Mouse (Mus musculus): ENCODE data around the gene Flvcr2. TPM values are rescaled to one million over a fixed set of nuclear protein-coding genes. Genes with fewer than 3 reads are reported as not detected.

Flvcr2 gene
- polyA plus RNA-seq, 1 experiment: 0.02 TPM

GRCm38 (mm10) chr12:85761471-85761870 is 15.1 kb downstream of the Flvcr2 start:
- no peak for TF ChIP-seq GATA1 (IDR thresholded peaks at IDR 0.05; ENCODE audit: low read length)

- TF ChIP-seq GATA1 (IDR thresholded peaks at IDR 0.05; ENCODE audit: low read length): no peak
Observed at GRCm38 (mm10) chr12:85764686-85765085, 18.3 kb downstream of the Flvcr2 start.

- no peak for TF ChIP-seq GATA1 (IDR thresholded peaks at IDR 0.05; ENCODE audit: low read length)
Observed at GRCm38 (mm10) chr12:85766287-85766686, 19.9 kb downstream of the Flvcr2 start.

DNA sequence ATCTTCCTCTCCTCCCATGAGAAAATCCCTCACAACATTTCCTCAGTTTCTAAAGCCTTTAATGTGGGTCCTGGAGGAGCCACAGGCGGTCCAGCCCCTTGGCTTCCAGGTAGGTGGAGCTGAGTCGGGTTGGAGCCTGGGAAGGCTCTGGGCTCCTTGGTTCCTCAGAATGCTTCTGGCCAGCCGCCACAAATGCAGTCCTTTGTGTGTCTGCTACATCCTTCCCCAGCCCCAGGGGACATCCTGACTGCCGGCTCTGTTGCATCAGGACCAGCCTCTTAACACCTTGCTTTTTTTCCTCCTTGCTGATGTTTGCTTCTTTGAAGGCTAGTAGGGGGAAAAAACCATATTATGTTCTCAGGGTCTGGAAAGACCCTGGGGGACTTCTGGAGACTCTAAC is 21.4 kb downstream of the Flvcr2 start:
- no peak for TF ChIP-seq GATA1 (IDR thresholded peaks at IDR 0.05; ENCODE audit: low read length)

DNA sequence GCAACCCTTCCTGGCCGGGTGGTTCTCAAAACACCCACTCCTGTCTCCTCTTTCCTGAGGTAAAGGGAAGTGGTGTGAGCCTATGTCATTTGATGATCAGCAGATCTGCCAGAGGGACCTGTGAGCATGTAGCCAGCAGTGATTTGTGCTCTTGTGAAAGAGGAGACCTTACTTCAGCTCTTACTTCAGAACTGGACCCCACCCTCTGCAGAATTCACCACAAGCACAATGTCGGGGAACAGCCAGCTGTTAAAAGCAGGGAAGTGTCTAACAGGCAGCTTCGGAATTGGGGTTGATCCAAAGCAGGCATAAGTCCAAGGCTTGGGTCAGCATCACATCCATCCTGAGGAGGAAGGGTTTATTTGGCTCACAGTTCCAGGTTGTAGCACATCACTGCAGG is 25.0 kb downstream of the Flvcr2 start:
- no peak for TF ChIP-seq GATA1 (IDR thresholded peaks at IDR 0.05; ENCODE audit: low read length)

- no peak for TF ChIP-seq GATA1 (IDR thresholded peaks at IDR 0.05; ENCODE audit: low read length)
Observed at GRCm38 (mm10) chr12:85778962-85779361, 32.6 kb downstream of the Flvcr2 start.

- no peak for TF ChIP-seq GATA1 (IDR thresholded peaks at IDR 0.05; ENCODE audit: low read length)
Observed at GRCm38 (mm10) chr12:85779707-85780106, 33.4 kb downstream of the Flvcr2 start.

GRCm38 (mm10) chr12:85781606-85782005 is 35.3 kb downstream of the Flvcr2 start:
- no peak for TF ChIP-seq GATA1 (IDR thresholded peaks at IDR 0.05; ENCODE audit: low read length)

GRCm38 (mm10) chr12:85784916-85785815 is 38.8 kb downstream of the Flvcr2 start:
- no peak for TF ChIP-seq GATA1 (IDR thresholded peaks at IDR 0.05; ENCODE audit: low read length)

- TF ChIP-seq GATA1 (IDR thresholded peaks at IDR 0.05; ENCODE audit: low read length): no peak
Observed at GRCm38 (mm10) chr12:85792158-85792557, 45.8 kb downstream of the Flvcr2 start.

DNA sequence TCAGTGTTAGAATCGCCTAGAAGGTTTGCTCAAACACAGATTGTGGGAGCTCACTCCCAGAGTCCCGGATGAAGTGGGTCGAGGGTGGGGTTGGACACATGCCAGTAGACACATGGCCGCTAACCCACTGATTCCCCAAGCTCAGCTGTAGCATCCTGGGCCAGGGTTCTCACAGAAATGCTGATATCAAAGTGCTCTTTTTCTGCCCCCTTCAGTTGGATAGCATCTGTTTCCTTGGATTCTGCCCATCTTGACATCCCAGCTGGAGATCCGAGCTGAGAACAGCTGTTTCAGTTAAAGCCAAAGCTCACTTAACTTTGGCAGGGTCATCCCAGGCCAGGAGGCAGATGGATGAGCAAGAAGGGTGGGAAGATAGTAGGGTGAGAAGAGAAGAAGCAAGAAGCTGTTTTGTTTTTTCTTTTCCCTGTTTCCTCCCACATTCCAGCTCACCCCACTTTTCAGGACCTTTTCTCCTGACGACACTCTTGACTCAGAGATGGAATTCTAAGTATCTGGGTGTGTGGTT is 46.5 kb downstream of the Flvcr2 start:
- no peak for TF ChIP-seq GATA1 (IDR thresholded peaks at IDR 0.05; ENCODE audit: low read length)

DNA sequence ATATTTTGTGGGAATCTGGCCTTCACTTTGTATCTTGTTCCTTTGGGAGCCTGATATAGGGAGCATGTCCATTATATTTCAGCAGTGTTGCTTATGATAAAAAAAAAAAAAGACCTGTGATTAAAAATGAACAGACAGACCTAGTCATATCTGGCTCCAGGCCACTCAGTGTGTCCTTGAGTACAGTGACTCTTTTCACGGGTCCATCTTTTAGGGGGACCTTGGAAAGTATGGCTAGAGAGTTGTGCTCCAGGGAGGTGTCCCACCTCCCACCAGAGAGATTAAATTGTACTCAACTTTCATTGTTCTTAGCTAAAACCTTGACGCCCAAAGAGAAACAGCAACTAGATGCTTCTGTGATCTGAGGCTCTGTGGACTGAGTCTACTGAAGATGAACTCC is 47.8 kb downstream of the Flvcr2 start:
- TF ChIP-seq GATA1 (IDR thresholded peaks at IDR 0.05; ENCODE audit: low read length): no peak

DNA sequence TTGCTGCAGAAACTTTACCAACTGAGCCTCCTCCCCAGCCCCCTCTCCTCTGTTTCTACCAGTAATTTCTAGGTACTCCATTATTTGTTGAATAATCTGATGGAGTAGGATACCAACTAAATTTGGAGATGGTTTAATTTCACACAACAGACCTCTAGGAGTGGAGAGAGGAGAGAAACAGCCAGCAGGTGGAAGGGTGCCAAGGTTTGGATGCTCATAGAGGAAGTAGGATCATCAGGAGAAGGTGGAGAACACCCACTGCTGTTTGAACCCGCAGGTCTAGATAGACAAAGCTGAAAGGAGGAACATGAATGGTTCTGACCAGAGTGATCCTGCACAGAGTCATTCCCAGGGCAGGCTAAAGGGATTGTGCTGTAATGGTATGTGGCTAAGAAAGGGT is 49.2 kb downstream of the Flvcr2 start:
- no peak for TF ChIP-seq GATA1 (IDR thresholded peaks at IDR 0.05; ENCODE audit: low read length)

DNA sequence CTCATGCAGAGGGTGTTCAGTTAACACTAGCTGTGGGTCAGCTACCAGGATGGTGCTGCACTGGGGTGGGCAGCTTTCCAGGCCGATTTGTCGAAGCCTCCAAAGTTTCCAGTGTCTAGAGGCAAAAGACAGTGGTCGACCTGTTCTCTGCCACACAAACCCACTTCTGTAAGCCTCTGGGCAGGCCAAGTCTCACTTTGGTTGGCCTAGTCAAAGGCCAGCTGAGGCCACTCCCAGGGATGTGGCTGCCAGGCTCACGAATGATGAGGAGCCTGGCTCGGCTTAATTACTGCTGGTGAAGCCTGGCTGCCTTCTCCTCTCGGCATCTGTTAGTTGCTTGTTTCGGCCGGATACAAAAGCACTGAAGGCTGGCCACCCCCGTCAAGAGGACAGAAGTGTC is 53.7 kb downstream of the Flvcr2 start:
- TF ChIP-seq GATA1 (IDR thresholded peaks at IDR 0.05; ENCODE audit: low read length): no peak

DNA sequence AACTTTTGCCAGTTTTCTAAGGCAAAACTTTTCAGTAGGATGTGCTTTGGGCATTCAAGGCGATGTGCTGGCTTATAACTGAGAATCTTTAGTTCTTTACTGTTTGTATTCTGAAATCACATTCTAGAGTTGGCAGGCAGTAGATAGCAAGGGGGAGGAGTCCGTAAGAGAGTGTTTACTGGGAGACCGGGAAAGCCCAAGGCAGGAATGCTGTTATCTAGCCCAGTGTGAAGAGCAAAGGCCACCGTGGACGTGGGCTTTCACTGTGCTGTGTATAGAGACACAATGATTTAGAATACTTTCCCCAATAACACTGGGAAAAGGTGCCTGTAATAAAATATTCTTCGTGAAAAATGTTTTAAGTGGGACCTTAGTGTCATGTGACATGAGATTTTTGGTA is 63.4 kb downstream of the Flvcr2 start:
- no peak for TF ChIP-seq GATA1 (IDR thresholded peaks at IDR 0.05; ENCODE audit: low read length)

- TF ChIP-seq GATA1 (IDR thresholded peaks at IDR 0.05; ENCODE audit: low read length): no peak
Observed at GRCm38 (mm10) chr12:85810959-85811358, 64.6 kb downstream of the Flvcr2 start.

DNA sequence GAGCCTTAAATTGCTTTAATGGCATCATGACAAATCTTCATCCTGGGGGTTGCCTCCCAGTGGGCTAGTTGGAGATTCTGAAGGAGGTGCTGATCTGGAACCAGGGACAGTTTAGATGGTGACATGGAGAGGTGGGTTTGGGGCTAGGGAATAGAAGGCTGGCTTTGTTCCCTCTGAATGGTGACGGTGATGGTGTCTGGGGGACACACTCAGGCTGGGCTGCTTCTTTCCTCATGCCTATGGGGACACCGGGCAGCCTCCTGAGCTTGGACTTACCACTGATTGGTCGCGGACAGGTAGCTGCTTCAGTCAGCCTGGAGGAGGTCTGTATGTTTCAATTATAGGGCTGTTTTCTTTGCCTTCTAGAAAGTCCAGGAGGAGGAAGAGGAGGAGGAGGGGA is 65.3 kb downstream of the Flvcr2 start:
- no peak for TF ChIP-seq GATA1 (IDR thresholded peaks at IDR 0.05; ENCODE audit: low read length)

Data from G1E-ER4 (cell line).